Mouse (Mus musculus) CD4-positive, CD25-positive, alpha-beta regulatory T cell, adult 2 months (primary cell): ENCODE results near the gene Dock6.
"Not testable (repeated sequence)": the region's sequence is repeated elsewhere in the genome, so short reads cannot be mapped to it uniquely, and the experiment has no call there.

Experiments
- DNase-seq: peaks from one replicate; pipeline ENCODE4 v3.0.0-alpha.2; 2012; ENCODE audit warnings: low read depth, low spot score

The Dock6 gene

DNA sequence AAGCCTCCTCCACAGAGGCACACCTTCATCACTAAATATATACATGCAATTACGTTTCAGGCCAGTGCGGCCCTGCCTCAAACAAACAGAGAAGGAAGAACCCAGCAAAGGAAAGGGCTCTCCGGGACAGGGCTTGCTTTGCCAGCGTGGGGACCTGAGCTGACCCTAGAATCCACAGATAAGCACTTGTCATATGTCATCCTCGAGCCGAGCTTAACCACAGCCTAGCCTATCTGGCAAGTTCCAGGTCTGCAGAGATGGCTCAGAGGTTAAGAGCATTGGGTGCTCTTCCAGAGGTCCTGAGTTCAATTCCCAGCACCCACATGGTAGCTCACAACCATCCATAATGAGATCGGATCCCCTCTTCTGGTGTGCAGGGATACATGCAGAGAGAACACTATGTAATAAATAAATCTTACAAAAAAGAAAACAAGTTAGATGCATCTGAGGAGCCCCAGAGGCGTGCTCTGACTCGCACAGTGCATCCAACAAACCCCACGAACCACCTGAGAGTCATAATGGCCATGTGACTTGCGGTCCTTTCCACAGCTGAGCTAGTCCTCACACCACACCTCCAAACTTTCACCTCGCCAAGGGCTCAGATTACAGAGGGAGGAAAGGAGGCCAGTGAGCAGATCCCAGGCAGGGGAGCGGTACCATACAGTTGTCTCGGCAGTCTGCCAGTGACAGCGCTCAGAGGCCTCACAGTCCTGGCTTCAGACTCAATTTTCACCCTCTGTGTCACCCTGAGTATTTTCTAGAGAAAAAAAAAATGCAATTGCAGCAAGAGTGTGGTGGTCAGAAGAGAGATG is 70.6 kb downstream of the Dock6 start:
- DNase-seq = no peak

- DNase-seq = no peak
Observed at GRCm38 (mm10) chr9:21777726-21778125, 74.7 kb downstream of the Dock6 start.

DNA sequence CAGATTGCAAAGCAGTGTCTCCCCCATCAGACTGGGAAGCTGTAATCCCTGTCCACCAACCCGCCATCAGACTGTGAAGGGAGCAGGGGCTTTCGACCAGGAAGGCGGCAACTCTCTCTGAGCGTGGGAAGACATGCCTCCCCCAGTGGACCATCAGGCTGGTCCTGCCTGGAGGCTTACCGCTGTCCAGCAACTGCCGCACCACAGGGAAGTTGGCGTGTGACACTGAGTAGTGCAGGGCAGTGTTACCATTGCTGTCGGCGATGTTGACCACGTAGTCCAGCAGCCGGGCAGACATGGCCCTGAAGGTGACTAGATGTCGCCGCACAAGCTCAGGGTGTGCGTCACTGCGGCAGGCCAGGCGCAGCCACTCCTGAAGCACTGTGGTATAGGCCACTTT is 78.1 kb downstream of the Dock6 start:
- DNase-seq = no peak

DNA sequence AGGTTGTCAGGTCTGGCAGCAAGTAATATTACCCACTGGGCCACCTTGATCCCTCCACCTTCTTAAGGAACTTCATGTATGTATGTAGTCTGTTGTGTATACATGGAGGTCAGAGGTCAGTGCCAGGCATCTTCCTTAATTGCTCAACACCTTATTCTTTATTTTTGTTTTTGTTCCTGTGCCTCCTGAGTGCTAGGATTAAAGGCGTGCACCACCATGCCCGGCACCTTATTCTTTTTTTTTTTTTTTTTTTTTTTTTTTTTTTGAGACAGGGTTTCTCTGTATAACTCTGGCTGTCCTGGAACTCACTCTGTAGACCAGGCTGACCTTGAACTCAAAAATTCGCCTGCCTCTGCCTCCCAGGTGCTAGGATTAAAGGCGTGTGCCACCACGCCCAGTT is 79.0 kb downstream of the Dock6 start:
- not testable (repeated sequence) for DNase-seq

DNA sequence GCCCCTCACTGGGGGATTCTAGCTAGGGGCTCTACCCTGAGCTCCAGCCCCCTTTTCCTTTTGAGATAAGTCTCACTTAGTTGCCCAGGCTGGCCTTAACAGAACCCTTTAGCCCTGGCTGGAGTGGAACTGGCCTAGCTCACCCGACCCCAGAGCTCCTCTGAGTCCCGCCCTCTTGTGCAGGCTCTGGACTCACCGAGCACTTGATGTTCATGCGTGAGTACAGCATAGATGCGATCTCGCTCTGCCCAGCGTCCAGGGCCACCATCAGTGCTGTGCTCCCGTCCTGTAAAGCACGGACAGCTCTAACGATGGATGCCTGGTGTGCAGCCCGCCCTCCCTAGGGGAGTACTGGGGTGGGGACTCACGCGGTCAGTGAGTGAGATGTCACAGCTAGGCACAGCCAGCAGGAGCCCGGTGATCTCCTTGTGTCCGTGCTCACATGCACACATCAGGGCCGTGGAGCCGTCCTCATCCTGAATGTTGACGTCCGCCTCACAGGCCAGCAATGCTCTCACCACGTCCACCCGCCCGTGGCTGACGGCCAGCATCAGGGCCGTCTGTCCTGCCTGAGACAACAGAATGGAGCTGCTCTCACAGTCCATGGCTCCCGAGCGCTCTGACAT is 82.8 kb downstream of the Dock6 start:
- no peak for DNase-seq

DNA sequence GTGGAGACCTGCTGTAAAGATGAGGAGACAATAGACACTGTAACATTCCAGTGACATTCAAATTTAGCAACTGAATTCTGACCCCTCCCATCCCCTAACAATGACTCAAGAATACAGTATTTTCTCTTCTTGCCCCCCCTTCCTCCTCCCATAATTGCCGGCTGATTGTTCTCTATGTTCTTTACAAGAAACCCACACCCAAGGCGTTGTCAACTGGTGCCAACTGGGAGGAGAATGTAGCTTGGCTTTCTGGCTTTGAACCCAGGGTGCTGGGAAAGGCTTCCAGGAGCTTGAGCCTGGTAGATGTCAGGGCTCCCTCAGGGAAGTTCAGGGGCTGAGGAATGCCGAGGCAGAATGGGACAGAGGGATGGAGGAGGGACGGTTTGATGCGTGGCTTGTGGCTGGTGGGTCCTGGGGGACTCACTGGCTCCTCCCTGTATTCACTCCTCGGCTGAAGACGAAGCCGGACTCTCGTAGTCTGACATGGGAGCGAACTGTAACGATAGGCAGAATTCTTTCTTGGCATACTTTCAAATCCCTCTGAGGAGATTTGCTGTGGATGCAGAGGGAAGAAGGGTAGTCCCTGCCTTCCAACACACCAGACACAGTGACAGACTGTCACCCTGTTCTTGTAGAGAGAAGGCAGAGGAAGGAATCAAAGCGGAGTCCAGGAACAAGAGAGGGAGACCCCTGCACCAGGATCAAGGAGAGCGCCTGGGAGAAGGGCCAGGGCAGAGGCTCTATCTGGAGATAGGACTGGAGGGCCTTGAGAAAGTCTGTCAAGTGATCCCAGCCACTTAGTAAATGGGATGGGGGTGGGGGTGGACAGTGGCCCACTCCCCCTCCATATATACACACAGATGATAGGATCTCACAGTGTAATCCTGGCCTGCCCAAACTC is 83.7 kb downstream of the Dock6 start:
- no peak for DNase-seq

DNA sequence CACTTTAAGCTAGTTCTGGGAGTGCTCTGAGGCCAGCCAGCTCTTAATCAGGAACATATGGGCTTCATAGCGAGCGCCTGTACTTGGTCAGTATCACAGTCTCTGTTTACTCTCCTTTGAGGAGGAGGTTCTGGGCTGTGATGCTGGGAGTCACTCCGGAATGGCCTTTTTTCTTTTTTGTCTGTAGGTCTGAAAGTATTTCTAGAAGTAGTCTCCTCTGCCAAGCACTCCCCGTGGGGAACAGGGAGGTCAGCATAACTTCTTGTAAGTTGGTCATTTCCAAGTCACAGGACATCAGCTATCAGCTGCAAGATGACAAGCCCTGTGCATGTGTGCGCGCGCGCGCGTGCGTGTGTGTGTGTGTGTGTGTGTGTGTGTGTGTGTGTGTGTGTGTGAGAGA is 84.5 kb downstream of the Dock6 start:
- DNase-seq = no peak

DNA sequence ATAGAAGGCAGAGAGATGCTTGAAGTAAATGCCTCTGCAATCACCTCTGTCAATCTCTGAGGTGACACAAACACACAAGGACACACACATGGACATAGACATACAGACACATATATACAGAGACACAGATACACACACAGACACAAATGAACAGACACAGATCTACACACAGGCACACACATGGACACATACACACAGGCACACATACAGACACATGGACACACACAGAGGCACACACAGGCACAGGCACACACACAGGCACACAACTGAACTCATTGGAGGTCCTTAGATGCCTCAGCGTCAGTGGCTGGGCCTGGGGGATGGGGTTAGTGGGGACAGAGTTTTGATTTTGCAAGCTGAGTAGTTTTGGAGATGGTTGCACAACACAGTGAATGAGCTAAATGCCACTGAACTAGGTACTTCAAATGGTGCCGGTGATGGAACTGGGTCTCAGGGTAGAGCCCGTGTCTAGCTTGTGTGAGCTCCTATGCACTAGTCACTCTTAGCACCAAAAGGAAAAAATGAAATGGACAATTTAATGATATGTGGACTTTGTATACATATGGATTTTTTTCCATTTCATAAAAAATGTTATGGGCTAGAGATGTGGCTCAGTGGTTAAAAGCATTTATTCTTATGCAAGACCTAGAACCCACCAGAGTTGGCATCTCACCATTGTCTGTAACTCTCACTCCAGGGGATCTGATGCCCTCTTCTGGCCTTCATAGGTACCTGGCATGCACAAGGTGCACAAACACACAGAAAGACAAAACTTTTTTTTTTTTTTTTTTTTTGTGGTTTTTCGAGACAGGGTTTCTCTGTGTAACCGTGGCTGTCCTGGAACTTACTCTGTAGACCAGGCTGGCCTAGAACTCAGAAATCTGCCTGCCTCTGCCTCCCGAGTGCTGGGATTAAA is 88.1 kb downstream of the Dock6 start:
- DNase-seq = no peak

DNA sequence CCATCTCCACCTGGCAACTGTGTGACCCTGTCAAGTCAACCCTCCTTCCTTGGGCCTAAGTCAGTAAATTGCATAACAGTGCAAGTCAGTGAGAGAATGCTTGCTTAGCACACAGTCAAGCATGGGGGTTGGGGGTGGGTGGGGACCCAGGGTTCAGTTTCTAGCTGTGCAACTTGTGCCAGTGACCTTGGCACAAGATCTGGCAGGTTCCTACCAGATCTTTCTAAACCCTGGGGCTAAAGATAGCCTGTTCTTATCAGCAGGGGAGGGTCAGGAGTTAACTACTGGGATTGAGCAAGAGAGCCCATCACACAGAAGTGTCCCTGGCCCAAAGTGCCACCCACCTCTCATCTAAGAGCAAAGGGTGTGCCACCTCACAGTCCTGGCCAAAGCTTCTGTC is 90.3 kb downstream of the Dock6 start:
- DNase-seq = no peak

- DNase-seq = peak; percentile 98
Observed at GRCm38 (mm10) chr9:21760155-21761088, 92.0 kb downstream of the Dock6 start, which contains the start of gene Spc24. Spc24 (minus strand) TSS chr9:21760303.

DNA sequence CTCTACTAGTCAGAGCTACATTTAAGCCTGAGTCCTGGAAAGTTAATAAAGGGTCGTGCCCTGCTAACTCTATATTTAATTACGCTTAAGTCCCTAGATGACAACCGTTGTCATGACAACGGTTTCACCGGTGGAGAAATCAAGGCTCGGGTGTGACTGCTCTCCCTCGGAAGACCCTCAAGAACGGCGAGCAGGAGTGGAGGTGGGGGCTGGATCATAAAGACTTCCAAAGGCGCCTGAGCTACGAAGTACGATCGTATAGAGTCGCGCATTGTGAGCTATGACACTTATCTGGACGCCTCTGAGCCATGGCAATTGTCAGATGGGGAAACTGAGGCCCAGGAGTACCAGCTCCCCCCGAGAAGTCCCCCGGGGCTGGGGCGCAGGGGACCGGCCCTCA is 92.7 kb downstream of the Dock6 start:
- no peak for DNase-seq

- DNase-seq = no peak
Observed at GRCm38 (mm10) chr9:21758576-21759529, 93.6 kb downstream of the Dock6 start.

DNA sequence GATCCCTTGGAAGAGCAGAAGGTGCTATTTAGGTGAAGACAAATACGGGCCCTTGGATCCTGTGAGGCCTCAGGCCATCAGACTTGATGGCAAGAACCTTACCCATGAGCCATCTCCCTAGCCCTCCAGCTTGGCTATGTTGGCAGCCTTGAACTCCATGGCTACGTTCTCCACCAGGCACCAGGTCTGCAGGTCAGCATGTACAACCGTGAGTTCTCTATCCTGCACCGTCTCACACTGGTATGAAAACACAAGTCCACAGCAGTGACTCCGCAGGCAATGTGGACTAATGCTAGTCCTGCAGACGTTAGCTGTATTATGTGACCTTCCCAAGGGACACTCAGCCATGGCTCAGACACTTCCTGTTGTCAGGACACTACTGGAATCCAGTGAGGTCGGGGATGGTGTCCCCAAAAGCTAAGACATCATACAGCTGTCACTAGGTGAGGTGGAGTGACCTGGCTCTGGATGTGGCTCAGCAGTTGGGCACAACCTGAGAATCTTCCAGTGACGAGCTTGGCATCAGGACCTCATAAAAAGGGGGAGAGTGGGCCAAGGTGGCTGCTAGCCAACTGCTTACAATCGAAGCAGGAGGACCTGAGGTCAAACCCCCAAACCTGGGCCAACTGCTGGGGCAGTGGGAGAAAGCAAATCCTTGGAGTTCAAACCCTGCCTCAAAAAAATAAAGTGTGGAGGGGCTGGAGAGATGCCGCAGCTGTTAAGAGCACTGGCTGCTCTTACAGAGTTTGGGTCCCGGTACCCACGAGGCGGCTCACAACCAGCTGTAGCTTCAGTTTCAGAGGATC is 97.7 kb downstream of the Dock6 start:
- no peak for DNase-seq

DNA sequence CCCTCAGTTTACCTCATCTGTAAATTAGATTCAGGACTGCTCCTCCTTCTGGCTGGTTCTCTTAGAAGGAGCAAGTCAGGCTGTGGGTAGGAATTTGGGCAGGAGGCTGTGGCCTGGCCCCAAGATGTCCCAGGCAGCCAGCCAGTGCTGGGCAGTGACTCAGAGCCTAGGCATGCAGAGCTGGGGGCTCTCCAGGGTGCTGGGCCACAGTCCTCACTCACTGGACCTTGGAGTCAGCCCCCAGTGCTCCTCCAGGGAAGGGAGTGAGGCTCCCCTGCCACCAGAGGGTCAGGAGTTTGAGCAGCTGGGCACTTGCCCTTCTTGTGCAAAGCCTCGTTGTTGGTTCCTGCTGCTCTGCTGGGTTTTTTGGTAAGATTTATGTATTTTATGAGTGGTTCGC is 98.4 kb downstream of the Dock6 start:
- DNase-seq = no peak

DNA sequence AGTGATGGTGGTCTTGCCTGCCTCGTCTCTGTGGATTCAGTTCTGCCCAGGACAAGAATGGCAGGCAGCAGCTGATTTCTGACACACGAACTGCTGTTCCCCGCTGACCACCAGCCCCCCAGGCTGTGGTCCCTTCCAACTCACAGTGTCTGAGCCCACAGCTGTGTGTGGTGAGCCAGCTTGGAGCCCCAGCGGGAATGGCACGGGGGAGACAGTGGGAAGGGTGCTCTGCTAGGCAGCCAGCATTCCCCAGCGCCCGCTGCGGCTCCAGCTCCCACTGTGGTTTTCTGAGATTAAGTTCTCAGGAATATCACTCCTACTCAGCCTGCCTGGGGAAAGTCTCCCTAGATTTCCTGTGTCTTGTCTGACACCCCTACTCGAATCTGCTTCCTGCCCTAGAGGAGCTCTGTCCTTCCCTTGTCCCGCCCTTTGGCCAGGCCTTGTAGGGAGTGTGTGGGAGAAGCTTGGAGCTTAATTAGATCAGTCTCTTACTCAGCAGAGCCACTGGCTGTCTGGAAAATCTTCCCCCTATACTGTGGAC is 100.1 kb downstream of the Dock6 start:
- DNase-seq = no peak

DNA sequence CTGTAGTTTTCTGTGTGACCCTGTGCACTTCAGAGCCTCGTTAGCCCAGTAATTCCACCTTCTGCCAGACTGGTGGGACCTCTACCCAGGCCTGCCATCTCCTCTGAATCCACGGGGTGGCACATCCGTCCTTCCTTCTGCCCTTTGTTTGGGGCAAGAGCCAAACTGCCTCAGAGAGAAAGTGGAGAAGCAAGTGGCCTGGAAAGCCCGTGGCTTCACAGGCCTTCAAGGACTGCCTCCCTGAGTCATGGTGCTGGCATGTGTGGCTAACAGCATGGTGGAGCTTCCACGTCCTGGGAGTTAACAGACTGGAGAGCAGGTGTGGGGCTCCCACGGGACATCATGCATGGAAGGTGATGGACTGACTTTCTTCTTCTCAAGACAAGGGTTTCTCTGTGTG is 101.1 kb downstream of the Dock6 start:
- DNase-seq = no peak

DNA sequence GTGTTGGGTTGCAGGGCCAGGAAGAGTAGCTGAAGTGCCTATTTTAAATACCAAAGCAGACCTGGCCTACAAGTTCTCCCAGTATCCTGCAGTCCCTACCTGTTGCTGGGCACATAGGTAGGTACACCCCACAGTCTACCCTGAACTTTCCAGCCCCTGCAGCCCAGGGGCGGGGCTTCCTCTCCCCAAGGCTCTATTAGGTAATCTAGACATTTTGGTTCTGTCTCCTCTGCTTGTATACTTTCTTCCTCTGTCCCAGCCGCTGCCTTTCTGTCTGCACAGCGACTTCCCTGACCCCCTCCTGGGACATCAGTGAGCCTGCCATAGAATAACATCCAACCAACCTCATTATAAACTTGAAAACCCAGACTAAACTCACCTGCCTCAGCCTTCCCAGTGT is 102.1 kb downstream of the Dock6 start:
- no peak for DNase-seq
